Mouse (Mus musculus): ENCODE results near the gene Adgra3. TPM values are rescaled to one million over a fixed set of nuclear protein-coding genes. Genes with fewer than 3 reads are reported as not detected.
A peak's percentile ranks its signal among the peaks of the same experiment; 100 is the strongest.

Gene Adgra3
- total RNA-seq, 2 experiments from 2014 or later, result 22.8 to 27.3 TPM

DNA sequence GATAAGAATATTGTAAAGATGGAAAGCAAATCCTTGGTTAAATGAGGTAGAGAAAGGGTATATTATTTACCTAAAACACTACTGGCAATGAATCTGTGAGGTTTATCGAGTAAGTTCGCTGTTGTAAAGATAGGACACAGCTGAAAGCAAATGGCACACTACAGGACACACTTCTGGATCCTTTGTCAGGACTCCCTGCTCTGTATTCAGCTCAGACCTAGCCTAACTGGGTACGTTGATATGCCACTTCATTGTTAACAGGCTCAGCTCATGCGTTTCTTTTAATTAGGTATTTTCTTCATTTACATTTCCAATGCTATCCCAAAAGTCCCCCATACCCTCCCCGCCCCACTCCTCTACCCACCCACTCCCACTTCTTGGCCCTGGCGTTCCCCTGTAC is 61.8 kb downstream of the Adgra3 start:
- no peak overlapping the region for H3K4me3 ChIP-seq
- intact Hi-C loops (cut with DNase I), result no loop called here
- DNase-seq (ENCODE audit: extremely low spot score in 1 of 2, low spot score in 2 of 2), result no peak
- no peak overlapping the region for H3K27ac ChIP-seq
- TF ChIP-seq CTCF (IDR thresholded peaks at IDR 0.05), result no peak

- Histone ChIP-seq H3K4me3 (peak overlapping the region; percentile 13; the same call in 1 of the 2 replicates), H3K27ac (no peak overlapping the region)
- no peak for TF ChIP-seq CTCF (IDR thresholded peaks at IDR 0.05)
- DNase-seq (ENCODE audit: extremely low spot score in 1 of 2, low spot score in 2 of 2), result peak in 1 of 2 experiments; percentile 24
- intact Hi-C loops (cut with DNase I), result loop anchor here (1.0 kb wide), 1 partner anchor 8 kb away; no protein-coding TSS in a partner anchor
Measured at GRCm38 (mm10) chr5:49996457-49996856, 62.3 kb downstream of the Adgra3 start.

DNA sequence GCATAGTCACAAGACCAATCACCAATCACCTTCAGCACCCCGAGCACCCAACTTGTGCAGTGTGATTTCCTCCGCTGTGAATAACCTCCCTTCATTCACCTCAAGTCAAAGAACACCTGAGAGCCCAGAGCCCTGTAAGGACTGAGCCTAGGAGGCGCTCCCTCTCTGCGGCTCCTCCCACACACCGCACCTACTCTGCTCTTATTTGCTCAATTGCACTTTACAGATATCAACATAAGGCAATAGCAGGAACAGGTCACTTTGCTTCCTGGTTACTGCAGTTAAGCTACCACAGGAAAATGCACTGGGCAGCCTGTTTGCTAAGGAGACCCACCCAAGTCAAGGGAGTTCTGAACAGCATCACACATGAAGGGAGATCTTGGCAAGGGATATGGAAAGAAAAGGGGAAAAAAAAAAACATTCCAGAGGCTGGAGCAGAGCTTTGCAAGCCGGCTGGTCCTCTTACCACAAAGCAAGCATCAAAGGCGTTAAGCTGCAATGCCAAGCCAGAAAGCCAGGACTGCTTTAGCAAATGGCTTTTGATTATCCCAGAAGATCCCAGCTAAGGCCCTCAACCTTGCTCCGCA is 68.0 kb downstream of the Adgra3 start:
- H3K27ac ChIP-seq, result no peak overlapping the region
- DNase-seq (ENCODE audit: extremely low spot score in 1 of 2, low spot score in 2 of 2), result no peak
- intact Hi-C loops (cut with DNase I), result no loop called here
- TF ChIP-seq CTCF (IDR thresholded peaks at IDR 0.05), result no peak
- no peak overlapping the region for H3K4me3 ChIP-seq

GRCm38 (mm10) chr5:49988015-49988798 is 70.6 kb downstream of the Adgra3 start:
- intact Hi-C loops (cut with DNase I), result loop anchor here (1.0 kb wide), 1 partner anchor 8 kb away; no protein-coding TSS in a partner anchor
- DNase-seq (ENCODE audit: extremely low spot score in 1 of 2, low spot score in 2 of 2), result peak in 1 of 2 experiments; percentile 24
- H3K27ac ChIP-seq, result peak overlapping the region; percentile 50; the same call in 1 of the 2 replicates
- TF ChIP-seq CTCF (IDR thresholded peaks at IDR 0.05), result no peak
- peak overlapping the region; percentile 20 for H3K4me3 ChIP-seq

DNA sequence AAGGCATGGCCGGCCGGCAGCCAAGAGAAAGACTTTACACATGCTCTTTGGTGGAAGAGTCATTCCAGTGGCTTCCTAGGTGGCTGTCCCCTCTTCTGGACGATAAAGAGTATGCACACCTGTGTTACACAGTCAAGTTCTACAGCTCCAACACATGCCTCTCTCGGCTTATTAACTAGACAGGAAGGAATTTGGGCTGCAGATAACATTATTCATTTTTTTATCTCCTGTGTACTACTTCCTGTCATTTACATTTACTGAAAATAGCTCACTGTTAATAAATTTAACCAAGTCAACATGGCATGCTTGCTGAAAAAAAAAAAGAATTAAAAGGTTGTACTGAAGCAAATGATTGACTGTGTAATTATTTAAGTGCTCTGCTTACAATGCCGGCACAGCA is 78.1 kb downstream of the Adgra3 start:
- H3K27ac ChIP-seq, result no peak overlapping the region
- no peak for DNase-seq (ENCODE audit: extremely low spot score in 1 of 2, low spot score in 2 of 2)
- intact Hi-C loops (cut with DNase I), result no loop called here
- H3K4me3 ChIP-seq, result no peak overlapping the region
- TF ChIP-seq CTCF (IDR thresholded peaks at IDR 0.05), result no peak

DNA sequence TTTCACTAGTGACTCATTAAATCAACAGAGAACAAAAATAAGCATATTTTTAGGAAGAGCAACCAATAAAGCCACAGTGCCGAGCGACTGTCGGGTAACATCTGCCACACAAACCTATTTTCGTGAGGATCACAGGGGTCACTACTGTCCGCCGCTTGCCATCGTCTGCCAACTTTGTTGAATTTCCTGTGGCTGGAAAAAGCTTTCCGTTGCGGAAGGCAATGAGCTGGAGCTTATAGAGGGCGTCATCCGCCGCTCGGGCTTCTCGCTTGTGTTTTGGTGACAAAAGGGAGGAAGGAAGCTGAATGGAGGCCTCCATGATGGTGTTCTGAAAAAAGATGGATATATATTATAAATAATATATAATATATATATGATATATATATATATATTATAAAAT is 79.6 kb downstream of the Adgra3 start:
- no peak for DNase-seq (ENCODE audit: extremely low spot score in 1 of 2, low spot score in 2 of 2)
- Histone ChIP-seq H3K27ac (no peak overlapping the region), H3K4me3 (no peak overlapping the region)
- intact Hi-C loops (cut with DNase I), result loop anchor here (10.0 kb wide), 1 partner anchor 476 kb away; no protein-coding TSS in a partner anchor
- TF ChIP-seq CTCF (IDR thresholded peaks at IDR 0.05), result no peak

DNA sequence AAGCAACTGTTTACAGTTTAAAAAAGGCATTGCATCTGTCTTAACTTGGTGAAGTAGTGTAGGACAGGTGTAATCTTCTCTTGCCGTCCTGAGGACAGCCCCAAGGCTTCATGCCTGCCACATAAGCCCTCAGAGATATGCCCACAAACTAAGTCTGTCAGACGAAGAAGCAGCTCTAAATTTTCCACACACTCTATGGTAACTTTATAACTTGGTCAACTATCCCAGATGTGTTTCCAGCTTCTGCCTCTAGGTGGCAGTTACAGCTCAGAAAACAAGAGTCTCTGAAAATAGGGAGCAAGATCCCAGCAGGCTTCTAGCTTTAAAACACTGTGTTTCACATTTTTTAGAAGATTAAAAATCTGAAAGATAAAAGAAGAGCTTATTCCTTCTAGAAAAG is 82.8 kb downstream of the Adgra3 start:
- peak; percentile 95 for TF ChIP-seq CTCF (IDR thresholded peaks at IDR 0.05)
- DNase-seq (ENCODE audit: extremely low spot score in 1 of 2, low spot score in 2 of 2), result peak; percentile 73 to 85
- H3K4me3 ChIP-seq, result no peak overlapping the region
- no peak overlapping the region for H3K27ac ChIP-seq
- intact Hi-C loops (cut with DNase I), result loop anchor here (1.0 to 10.0 kb wide), 3 partner anchors 57 to 479 kb away; no protein-coding TSS in a partner anchor

- TF ChIP-seq CTCF (IDR thresholded peaks at IDR 0.05), result no peak
- Histone ChIP-seq H3K4me3 (no peak overlapping the region), H3K27ac (no peak overlapping the region)
- DNase-seq (ENCODE audit: extremely low spot score in 1 of 2, low spot score in 2 of 2), result no peak
- intact Hi-C loops (cut with DNase I), result loop anchor here (10.0 kb wide), 1 partner anchor 481 kb away; no protein-coding TSS in a partner anchor
Measured at GRCm38 (mm10) chr5:49974211-49974610, 84.6 kb downstream of the Adgra3 start.

DNA sequence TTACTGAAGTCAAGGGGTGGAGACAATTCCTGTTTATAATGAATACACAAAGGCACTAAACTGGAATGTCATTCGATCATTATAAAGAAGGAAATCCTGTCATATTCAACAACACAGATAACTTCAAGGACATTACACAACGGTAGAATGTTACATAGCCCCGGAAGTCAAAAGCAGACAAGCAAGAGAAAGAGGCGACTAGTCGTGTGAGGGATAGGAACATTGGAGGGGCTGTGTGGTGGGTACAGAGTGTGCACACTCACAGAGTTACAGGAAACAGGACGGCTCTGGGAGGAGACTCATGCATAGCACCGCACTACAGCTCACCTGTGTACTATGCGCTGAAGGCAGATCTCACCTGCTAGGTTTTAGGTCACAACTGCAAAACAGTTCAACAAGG is 89.1 kb downstream of the Adgra3 start:
- H3K4me3 ChIP-seq, result no peak overlapping the region
- TF ChIP-seq CTCF (IDR thresholded peaks at IDR 0.05), result no peak
- no peak overlapping the region for H3K27ac ChIP-seq
- intact Hi-C loops (cut with DNase I), result loop anchor here (10.0 kb wide), 1 partner anchor 485 kb away; no protein-coding TSS in a partner anchor
- no peak for DNase-seq (ENCODE audit: extremely low spot score in 1 of 2, low spot score in 2 of 2)

DNA sequence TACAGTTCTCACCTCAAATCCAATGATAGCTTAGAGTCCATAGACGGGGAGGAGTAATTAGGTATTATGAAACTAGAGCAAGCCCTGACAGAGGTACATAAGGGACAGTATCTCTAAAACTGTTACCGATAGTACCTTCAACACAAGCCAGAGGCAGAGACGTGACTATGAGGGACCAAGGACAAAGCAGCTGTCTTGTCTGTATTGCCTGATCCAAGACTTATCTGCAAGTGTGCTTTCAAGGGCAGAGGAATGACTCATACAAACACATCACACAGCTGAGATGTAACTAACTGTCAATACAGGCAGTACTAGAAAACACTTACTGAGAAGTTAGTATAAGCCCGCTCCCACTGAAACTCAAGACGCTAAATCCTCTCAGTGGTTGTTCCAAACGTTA is 91.1 kb downstream of the Adgra3 start:
- intact Hi-C loops (cut with DNase I), result no loop called here
- DNase-seq (ENCODE audit: extremely low spot score in 1 of 2, low spot score in 2 of 2), result no peak
- Histone ChIP-seq H3K4me3 (no peak overlapping the region), H3K27ac (no peak overlapping the region)
- TF ChIP-seq CTCF (IDR thresholded peaks at IDR 0.05), result no peak

GRCm38 (mm10) chr5:49965810-49966209 is 93.0 kb downstream of the Adgra3 start:
- H3K27ac ChIP-seq, result no peak overlapping the region
- TF ChIP-seq CTCF (IDR thresholded peaks at IDR 0.05), result no peak
- no peak overlapping the region for H3K4me3 ChIP-seq
- intact Hi-C loops (cut with DNase I), result loop anchor here (2.0 kb wide), 1 partner anchor 437 kb away; no protein-coding TSS in a partner anchor
- DNase-seq (ENCODE audit: extremely low spot score in 1 of 2, low spot score in 2 of 2), result no peak
